Mouse (Mus musculus) hindbrain, embryonic 15.5 days (tissue): ENCODE data around the gene C1rl. TPM values are rescaled to one million over a fixed set of nuclear protein-coding genes. Genes with fewer than 3 reads are reported as not detected.

Experiments
- ATAC-seq: fragments of 200-750 bp; cut with Nextera tagmentation; 2 replicates; pipeline ENCODE4 v1.8.0; 2017; ENCODE audit warnings: low read depth, moderate number of reproducible peaks, moderate TSS enrichment; ENCODE audit not compliant: low FRiP score
- H3K27ac ChIP-seq: fragments of 300-500 bp; sonication (generic); replicated peaks from 2 replicates; pipeline ENCODE4 v1.5.1; 2015; ENCODE audit warnings: mild to moderate bottlenecking, inconsistent platforms
- H3K27me3 ChIP-seq: fragments of 300-500 bp; sonication (generic); 2 replicates; pipeline ENCODE4 v1.6.1; 2015; ENCODE audit warnings: control low read depth, inconsistent platforms
- H3K36me3 ChIP-seq: fragments of 300-500 bp; sonication (generic); 2 replicates; pipeline ENCODE4 v1.6.1; 2015; ENCODE audit warnings: control low read depth, inconsistent platforms
- H3K4me1 ChIP-seq: fragments of 300-500 bp; sonication (generic); replicated peaks from 2 replicates; pipeline ENCODE4 v1.6.1; 2015; ENCODE audit warnings: control low read depth, inconsistent platforms
- H3K4me2 ChIP-seq: fragments of 300-500 bp; sonication (generic); 2 replicates; pipeline ENCODE4 v1.6.1; 2015; ENCODE audit warnings: moderate library complexity, mild to moderate bottlenecking, inconsistent platforms
- H3K4me3 ChIP-seq: fragments of 300-500 bp; sonication (generic); 2 replicates; pipeline ENCODE4 v1.5.1; 2015; ENCODE audit warnings: mild to moderate bottlenecking, inconsistent platforms
- H3K9ac ChIP-seq: fragments of 300-500 bp; sonication (generic); 2 replicates; pipeline ENCODE4 v1.6.1; 2015; ENCODE audit warnings: inconsistent platforms
- H3K9me3 ChIP-seq: fragments of 300-500 bp; sonication (generic); 2 replicates; pipeline ENCODE4 v1.6.1; 2016; ENCODE audit warnings: control low read depth, inconsistent platforms
- WGBS: fragments of 180-500 bp; shearing (Covaris S2); methylation state at CpG from one replicate; pipeline ENCODE4 v1.1.7; 2015; 5-methylcytosine and 5-hydroxymethylcytosine counted together
- polyA plus RNA-seq: library from polyadenylated mRNA; unstranded; fragments of >200 nt; fragmentation: Nextera tagmentation; extraction: Ambion mirVana; gene quantifications from 2 replicates; pipeline ENCODE4 v1.2.1, GENCODE M21; 2015

C1rl gene
- polyA plus RNA-seq, 1 experiment from 2014 or later, result 0.22 TPM

DNA sequence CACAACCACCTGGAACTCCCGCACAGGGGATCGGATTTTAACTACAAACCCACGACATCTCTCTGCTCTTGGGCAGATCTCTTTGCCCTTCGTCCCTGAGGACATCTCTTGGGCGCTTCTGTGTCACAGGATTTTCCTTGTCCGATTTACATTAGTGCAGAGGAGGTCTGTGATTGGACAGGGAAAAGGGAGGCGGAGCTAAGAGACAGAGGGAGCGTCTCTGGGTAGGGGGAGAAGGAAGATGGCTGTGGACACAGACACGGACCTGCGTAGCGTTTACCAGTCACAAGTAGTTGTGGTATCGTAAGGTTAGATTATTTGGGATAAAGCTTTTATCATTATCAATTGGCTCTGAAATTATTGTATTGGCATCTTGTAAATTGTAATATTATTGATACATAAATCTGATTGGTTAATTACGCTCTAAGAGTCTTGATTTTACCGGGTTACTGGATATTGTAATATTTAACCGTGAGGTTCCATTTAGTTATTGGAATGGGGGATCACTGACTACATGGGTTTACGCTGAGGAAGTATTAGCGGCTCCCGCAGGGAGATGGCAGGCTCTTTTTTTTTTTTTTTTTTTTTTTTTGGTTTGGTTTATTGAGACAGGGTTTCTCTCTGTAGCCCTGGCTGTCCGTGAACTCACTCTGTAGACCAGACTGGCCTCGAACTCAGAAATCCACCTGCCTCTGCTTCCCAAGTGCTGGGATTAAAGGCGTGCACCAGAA, 7.3 kb upstream of the C1rl start:
- no peaks in the 10 kb centered on the region for H3K27me3 ChIP-seq
- peak overlapping the region; percentile 32; the same call in 1 of the 2 replicates for H3K9ac ChIP-seq
- no peaks in the 10 kb centered on the region for H3K36me3 ChIP-seq
- peak overlapping the region; percentile 34 for H3K4me3 ChIP-seq
- ATAC-seq, result peak; percentile 93
- no peaks in the 10 kb centered on the region for H3K9me3 ChIP-seq
- no peaks in the 10 kb centered on the region for H3K4me1 ChIP-seq
- peak overlapping the region; percentile 66 for H3K27ac ChIP-seq
- WGBS, result 37% methylated on average over 21 of the region's 21 CpGs
- peak overlapping the region; percentile 57 for H3K4me2 ChIP-seq

DNA sequence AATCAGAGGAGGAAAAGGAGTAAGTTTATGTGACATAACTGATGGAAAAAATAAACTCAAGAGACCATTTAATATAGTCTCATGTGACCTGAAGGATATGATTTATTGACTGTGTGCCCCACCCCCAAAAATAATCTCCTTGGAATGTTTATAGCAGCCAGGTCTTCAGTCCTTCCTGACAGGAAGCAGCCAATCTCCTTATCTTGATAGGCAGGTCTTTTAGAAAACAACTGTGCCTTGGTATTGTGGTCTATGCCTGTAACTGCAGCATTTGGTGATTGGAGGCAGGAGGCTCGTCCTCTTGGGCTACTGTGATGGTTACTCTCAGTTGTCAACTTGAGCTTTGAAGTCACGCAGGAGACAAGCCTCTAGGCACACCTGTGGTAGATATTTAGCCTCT, 5.4 kb upstream of the C1rl start:
- Histone ChIP-seq H3K9ac (no peak overlapping the region), H3K27ac (no peak overlapping the region), H3K9me3 (no peaks in the 10 kb centered on the region), H3K36me3 (no peaks in the 10 kb centered on the region), H3K4me3 (no peak overlapping the region), H3K27me3 (no peaks in the 10 kb centered on the region), H3K4me1 (no peaks in the 10 kb centered on the region), H3K4me2 (no peak overlapping the region)
- no peak for ATAC-seq
- 68% methylated on average over 2 of the region's 2 CpGs for WGBS

GRCm38 (mm10) chr6:124488952-124489351, 4.0 kb upstream of the C1rl start:
- no peak overlapping the region for H3K27ac ChIP-seq
- H3K27me3 ChIP-seq, result no peaks in the 10 kb centered on the region
- 86% methylated on average over 4 of the region's 4 CpGs for WGBS
- no peak overlapping the region for H3K9ac ChIP-seq
- no peak overlapping the region for H3K4me3 ChIP-seq
- H3K9me3 ChIP-seq, result no peaks in the 10 kb centered on the region
- H3K4me2 ChIP-seq, result no peak overlapping the region
- ATAC-seq, result no peak
- H3K36me3 ChIP-seq, result no peaks in the 10 kb centered on the region
- H3K4me1 ChIP-seq, result no peaks in the 10 kb centered on the region

- 0 out of 2 replicates have a peak, but pooled peaks cover 6% of the 10 kb centered on the region for H3K9me3 ChIP-seq
- H3K27me3 ChIP-seq, result no peaks in the 10 kb centered on the region
- no peaks in the 10 kb centered on the region for H3K4me1 ChIP-seq
- no peak for ATAC-seq
- H3K4me2 ChIP-seq, result no peak overlapping the region
- H3K27ac ChIP-seq, result no peak overlapping the region
- H3K36me3 ChIP-seq, result no peaks in the 10 kb centered on the region
- WGBS, result 80% methylated on average over 6 of the region's 6 CpGs
- H3K4me3 ChIP-seq, result no peak overlapping the region
- no peak overlapping the region for H3K9ac ChIP-seq
Observed at GRCm38 (mm10) chr6:124491427-124491826, 1.5 kb upstream of the C1rl start.

DNA sequence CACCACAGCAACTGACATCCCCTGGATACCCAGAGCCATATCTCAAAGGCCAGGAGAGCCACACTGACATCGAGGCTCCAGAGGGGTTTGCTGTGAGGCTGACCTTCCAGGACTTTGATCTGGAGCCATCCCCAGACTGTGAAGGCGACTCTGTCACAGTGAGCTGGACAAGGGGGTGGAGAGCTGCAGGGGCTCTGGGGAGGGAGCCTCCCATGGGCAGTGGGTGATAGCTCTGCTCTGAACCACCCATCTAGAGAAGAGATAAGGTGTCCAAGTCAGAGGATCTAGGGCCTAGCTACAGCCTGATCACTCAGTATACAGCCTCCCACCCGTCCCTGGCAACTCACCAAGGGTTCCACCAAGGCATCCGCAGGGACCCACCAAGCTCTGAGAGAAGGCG, 973 bp downstream of the C1rl start:
- WGBS, result 82% methylated on average over 5 of the region's 5 CpGs
- Histone ChIP-seq H3K27ac (no peak overlapping the region), H3K4me1 (no peaks in the 10 kb centered on the region), H3K9me3 (0 out of 2 replicates have a peak, but pooled peaks cover 6% of the 10 kb centered on the region), H3K27me3 (no peaks in the 10 kb centered on the region), H3K4me2 (no peak overlapping the region), H3K4me3 (no peak overlapping the region), H3K36me3 (no peaks in the 10 kb centered on the region), H3K9ac (no peak overlapping the region)
- ATAC-seq, result no peak

- 0 out of 2 replicates have a peak, but pooled peaks cover 6% of the 10 kb centered on the region for H3K9me3 ChIP-seq
- H3K27ac ChIP-seq, result no peak overlapping the region
- H3K4me2 ChIP-seq, result no peak overlapping the region
- H3K4me3 ChIP-seq, result no peak overlapping the region
- H3K4me1 ChIP-seq, result no peaks in the 10 kb centered on the region
- ATAC-seq, result no peak
- WGBS, result 92% methylated on average over 5 of the region's 5 CpGs
- no peaks in the 10 kb centered on the region for H3K36me3 ChIP-seq
- H3K9ac ChIP-seq, result no peak overlapping the region
- no peaks in the 10 kb centered on the region for H3K27me3 ChIP-seq
Observed at GRCm38 (mm10) chr6:124496054-124496453, 3.1 kb downstream of the C1rl start.

DNA sequence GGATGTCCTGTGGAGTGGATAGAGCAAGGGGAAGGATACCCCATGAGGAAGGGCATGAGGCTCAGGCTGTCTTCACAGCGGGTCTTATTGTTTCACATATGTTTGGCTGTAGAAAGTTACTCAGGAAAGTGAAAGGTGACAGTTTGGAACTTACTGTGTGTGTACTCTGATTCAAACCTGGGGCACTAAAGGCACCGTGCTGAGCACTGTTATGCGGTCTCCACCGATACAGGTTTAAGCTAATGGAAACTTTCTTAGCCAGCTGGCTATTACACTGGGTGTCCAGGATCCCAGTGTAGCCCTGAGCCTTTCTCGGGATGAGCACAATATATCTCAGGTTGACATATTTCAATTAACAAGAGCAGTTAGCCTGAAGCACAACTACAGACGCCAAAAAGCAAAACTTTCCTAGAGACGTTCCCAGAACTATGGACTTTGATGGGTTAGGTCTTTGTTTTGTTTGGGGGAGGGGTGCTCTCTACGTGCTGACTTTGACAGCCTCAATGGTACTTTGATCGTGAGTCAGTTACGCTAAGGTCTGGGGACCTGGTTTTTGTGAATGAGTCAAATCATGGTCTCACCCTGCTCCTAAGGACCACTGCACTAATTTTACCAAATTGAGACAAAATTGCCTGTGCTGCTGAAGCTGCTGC, 7.1 kb downstream of the C1rl start:
- H3K4me3 ChIP-seq, result no peak overlapping the region
- 0 out of 2 replicates have a peak, but pooled peaks cover 5% of the 10 kb centered on the region for H3K9me3 ChIP-seq
- ATAC-seq, result no peak
- no peaks in the 10 kb centered on the region for H3K4me1 ChIP-seq
- no peak overlapping the region for H3K9ac ChIP-seq
- H3K4me2 ChIP-seq, result no peak overlapping the region
- 42% methylated on average over 10 of the region's 10 CpGs for WGBS
- H3K27ac ChIP-seq, result no peak overlapping the region
- H3K36me3 ChIP-seq, result no peaks in the 10 kb centered on the region
- no peaks in the 10 kb centered on the region for H3K27me3 ChIP-seq

DNA sequence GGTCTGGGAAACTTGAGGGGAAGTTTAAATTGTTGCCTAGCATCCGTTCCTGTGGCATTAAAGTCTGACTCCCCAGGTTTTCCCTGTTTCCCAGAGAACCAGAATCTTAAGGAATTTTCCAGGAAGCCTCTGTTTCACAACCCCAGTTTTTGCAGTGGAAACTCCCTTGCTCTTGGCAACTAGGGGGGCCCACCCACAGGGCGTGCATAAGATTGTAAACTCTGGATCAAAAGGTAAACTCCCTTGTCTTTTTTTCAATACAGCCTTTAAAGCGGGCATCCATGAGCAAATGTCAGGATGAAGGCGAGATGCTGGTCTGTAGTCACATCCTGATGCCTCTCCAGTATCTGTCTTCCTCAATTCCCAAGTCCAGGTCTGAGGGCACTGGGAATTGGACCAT, 8.6 kb downstream of the C1rl start:
- 86% methylated on average over 4 of the region's 4 CpGs for WGBS
- ATAC-seq, result no peak
- H3K9me3 ChIP-seq, result no peaks in the 10 kb centered on the region

GRCm38 (mm10) chr6:124502021-124502420, 9.1 kb downstream of the C1rl start:
- no peak overlapping the region for H3K4me2 ChIP-seq
- 90% methylated on average over 5 of the region's 5 CpGs for WGBS
- ATAC-seq, result no peak
- no peak overlapping the region for H3K4me3 ChIP-seq
- H3K27ac ChIP-seq, result no peak overlapping the region
- no peak overlapping the region for H3K9ac ChIP-seq
- no peaks in the 10 kb centered on the region for H3K9me3 ChIP-seq
- H3K36me3 ChIP-seq, result no peaks in the 10 kb centered on the region
- H3K4me1 ChIP-seq, result no peaks in the 10 kb centered on the region
- no peaks in the 10 kb centered on the region for H3K27me3 ChIP-seq

More for the DNA sequence above, 8.6 kb downstream of the C1rl start:
- Histone ChIP-seq H3K9ac (no peak overlapping the region), H3K4me1 (no peaks in the 10 kb centered on the region), H3K4me3 (no peak overlapping the region), H3K4me2 (no peak overlapping the region), H3K36me3 (no peaks in the 10 kb centered on the region), H3K27me3 (no peaks in the 10 kb centered on the region), H3K27ac (no peak overlapping the region)

GRCm38 (mm10) chr6:124505028-124505427, 12.1 kb downstream of the C1rl start:
- Histone ChIP-seq H3K27me3 (no peaks in the 10 kb centered on the region), H3K9ac (no peak overlapping the region), H3K4me2 (no peak overlapping the region), H3K4me3 (no peak overlapping the region), H3K9me3 (no peaks in the 10 kb centered on the region), H3K27ac (no peak overlapping the region), H3K36me3 (no peaks in the 10 kb centered on the region), H3K4me1 (no peaks in the 10 kb centered on the region)
- no peak for ATAC-seq
- WGBS, result 85% methylated on average over 4 of the region's 4 CpGs

DNA sequence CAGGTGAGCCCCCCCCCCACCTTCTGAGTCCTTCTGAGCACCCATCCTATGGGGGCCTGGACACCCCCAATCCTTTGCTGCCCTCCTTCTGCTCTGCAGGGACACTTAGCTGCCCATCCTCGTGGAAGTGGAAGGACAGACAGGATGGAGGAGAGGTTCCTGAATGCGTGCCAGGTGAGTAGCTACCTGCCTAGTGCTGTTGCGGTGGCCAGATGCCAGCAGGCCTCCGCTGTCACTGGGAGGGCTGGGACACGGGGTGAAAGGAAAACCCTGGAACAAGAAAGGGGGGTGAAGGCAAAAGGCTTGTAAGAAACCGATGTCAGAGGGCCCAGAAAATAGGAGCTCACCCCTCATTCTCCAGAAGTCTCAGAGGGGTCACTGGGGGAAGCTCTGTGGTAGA, 14.1 kb downstream of the C1rl start:
- WGBS, result 88% methylated on average over 6 of the region's 6 CpGs

GRCm38 (mm10) chr6:124508292-124508691, 15.4 kb downstream of the C1rl start:
- no peak for ATAC-seq
- Histone ChIP-seq H3K4me1 (no peaks in the 10 kb centered on the region), H3K9me3 (no peaks in the 10 kb centered on the region), H3K27ac (no peak overlapping the region), H3K4me3 (no peak overlapping the region), H3K27me3 (no peaks in the 10 kb centered on the region), H3K4me2 (no peak overlapping the region), H3K9ac (no peak overlapping the region), H3K36me3 (no peaks in the 10 kb centered on the region)
- WGBS, result 81% methylated on average over 10 of the region's 10 CpGs

More for the DNA sequence above, 14.1 kb downstream of the C1rl start:
- Histone ChIP-seq H3K4me3 (no peak overlapping the region), H3K4me2 (no peak overlapping the region), H3K27ac (no peak overlapping the region), H3K27me3 (no peaks in the 10 kb centered on the region), H3K4me1 (no peaks in the 10 kb centered on the region), H3K9ac (no peak overlapping the region), H3K9me3 (no peaks in the 10 kb centered on the region), H3K36me3 (no peaks in the 10 kb centered on the region)
- no peak for ATAC-seq
